Mouse (Mus musculus) liver, adult 2 months (tissue): ENCODE results near the gene Crygn.

Source experiments
- CTCF ChIP-seq: fragments of 200-500 bp; IDR thresholded peaks from 2 replicates; pipeline ENCODE4 v1.5.1; 2011; ENCODE audit warnings: low read depth, low read length, control low read depth
- POLR2A ChIP-seq: fragments of 200-500 bp; IDR thresholded peaks from 2 replicates; pipeline ENCODE4 v1.6.1; 2011; ENCODE audit warnings: low read length, control low read depth; ENCODE audit not compliant: insufficient read depth; ENCODE audit errors: extremely low read depth

DNA sequence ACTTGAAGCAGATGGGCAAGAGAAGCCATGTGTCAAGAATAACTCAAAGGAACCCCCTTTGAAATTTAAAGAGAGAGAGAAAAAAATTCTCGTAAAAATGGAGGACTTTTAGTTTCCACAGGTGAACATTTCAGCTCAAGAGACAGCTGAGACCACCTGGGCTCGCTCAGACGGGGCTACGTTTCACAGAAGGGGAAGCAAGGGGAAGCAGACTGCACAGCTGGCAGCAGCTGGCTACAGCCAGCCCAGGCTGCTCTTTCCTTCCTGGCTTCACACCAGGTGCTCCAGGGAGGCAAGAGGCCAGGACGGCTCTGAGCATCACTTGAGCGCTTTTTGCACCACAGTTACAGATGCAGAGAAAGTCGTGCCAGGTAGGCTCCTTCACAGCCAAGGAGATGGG is 40.0 kb upstream of the Crygn start:
- TF ChIP-seq CTCF = no peak
- TF ChIP-seq POLR2A = no peak
